Mouse (Mus musculus) hindbrain, postnatal 0 days (tissue): ENCODE results near the gene Usp46. TPM values are rescaled to one million over a fixed set of nuclear protein-coding genes. Genes with fewer than 3 reads are reported as not detected.

ENCODE experiments used
- ATAC-seq: fragments of 200-750 bp; cut with Nextera tagmentation; 2 replicates; pipeline ENCODE4 v1.8.0; 2017; ENCODE audit warnings: mild to moderate bottlenecking, moderate TSS enrichment, moderate library complexity
- DNase-seq: peaks from one replicate; pipeline ENCODE4 v3.0.0-alpha.2; 2015; ENCODE audit warnings: low spot score
- H3K27ac ChIP-seq: fragments of 300-500 bp; sonication (generic); 2 replicates; pipeline ENCODE4 v1.5.1; 2014; ENCODE audit warnings: mild to moderate bottlenecking
- H3K27me3 ChIP-seq: fragments of 300-500 bp; sonication (generic); 2 replicates; pipeline ENCODE4 v1.6.1; 2014; ENCODE audit warnings: low read length, mixed read lengths; ENCODE audit not compliant: insufficient read depth
- H3K36me3 ChIP-seq: fragments of 300-500 bp; sonication (generic); 2 replicates; pipeline ENCODE4 v1.6.1; 2014; ENCODE audit warnings: low read length, mixed read lengths; ENCODE audit not compliant: insufficient read depth
- H3K4me1 ChIP-seq: fragments of 300-500 bp; sonication (generic); 2 replicates; pipeline ENCODE4 v1.6.1; 2014; ENCODE audit warnings: antibody characterized with exemption, low read length, mixed read lengths; ENCODE audit not compliant: insufficient read depth
- H3K4me2 ChIP-seq: fragments of 300-500 bp; sonication (generic); 2 replicates; pipeline ENCODE4 v1.6.1; 2014; ENCODE audit warnings: low read depth, mild to moderate bottlenecking, low read length, moderate library complexity, mixed read lengths
- H3K4me3 ChIP-seq: fragments of 300-500 bp; sonication (generic); 2 replicates; pipeline ENCODE4 v1.5.1; 2014; ENCODE audit warnings: low read length
- H3K9ac ChIP-seq: fragments of 300-500 bp; sonication (generic); replicated peaks from 2 replicates; pipeline ENCODE4 v1.6.1; 2014; ENCODE audit warnings: mild to moderate bottlenecking, low read length, moderate library complexity, mixed read lengths
- H3K9me3 ChIP-seq: fragments of 300-500 bp; sonication (generic); 2 replicates; pipeline ENCODE4 v1.6.1; 2016; ENCODE audit warnings: low read length, mixed read lengths
- CTCF ChIP-seq: IDR thresholded peaks from 2 replicates; pipeline ENCODE4 v1.5.1; 2016; ENCODE audit warnings: antibody characterized with exemption, control low read depth, low read depth
- WGBS: fragments of 180-500 bp; shearing (Covaris S2); extraction: QIAGEN DNeasy Blood & Tissue Kit; methylation state at CpG from one replicate; pipeline ENCODE4 v1.1.7; 2014; 5-methylcytosine and 5-hydroxymethylcytosine counted together
- polyA plus RNA-seq: library from polyadenylated mRNA; unstranded; fragments of >200 nt; fragmentation: Nextera tagmentation; extraction: Ambion mirVana; gene quantifications from 2 replicates; pipeline ENCODE4 v1.2.1, GENCODE M21; 2015
- total RNA-seq: library from RNA; depleted of rRNA; stranded (reverse); fragments of >200 nt; gene quantifications from 2 replicates; pipeline ENCODE4 v1.2.3, GENCODE M21; 2014; rRNA removed

Gene Usp46
- 52.7 and 65.4 TPM in 2 replicates for total RNA-seq
- polyA plus RNA-seq: 39.1 and 40.5 TPM in 2 replicates

- peak; percentile 84 for DNase-seq
- Histone ChIP-seq H3K9me3 (no peaks in the 10 kb centered on the region), H3K9ac (peak within 1 kb of the TSS; percentile 98), H3K27ac (peak within 1 kb of the TSS; percentile 93), H3K4me2 (peak within 1 kb of the TSS; percentile 91), H3K4me3 (peak within 1 kb of the TSS; percentile 74), H3K36me3 (no peaks in the 10 kb centered on the region), H3K27me3 (no peaks in the 10 kb centered on the region), H3K4me1 (peaks cover 26% of the 10 kb centered on the region)
- WGBS: under 1% methylated on average over 72 of the region's 89 CpGs
- ATAC-seq: peak; percentile 91
- TF ChIP-seq CTCF: no peak
Measured at GRCm38 (mm10) chr5:74067831-74068713, at the start of gene Usp46. Usp46 (minus strand) TSS chr5:74068431.

- no peak for DNase-seq
Measured at GRCm38 (mm10) chr5:74113961-74114689, 45.9 kb upstream of the Usp46 start.

GRCm38 (mm10) chr5:74105445-74105844, 37.2 kb upstream of the Usp46 start:
- H3K27me3 ChIP-seq: no peaks in the 10 kb centered on the region
- no peaks in the 10 kb centered on the region for H3K9me3 ChIP-seq
- ATAC-seq (no peak), DNase-seq (no peak)
- no peak overlapping the region for H3K4me3 ChIP-seq
- H3K4me2 ChIP-seq: no peak overlapping the region
- 81% methylated on average over 7 of the region's 7 CpGs for WGBS
- no peak overlapping the region for H3K27ac ChIP-seq
- no peaks in the 10 kb centered on the region for H3K4me1 ChIP-seq
- no peaks in the 10 kb centered on the region for H3K36me3 ChIP-seq
- no peak for TF ChIP-seq CTCF
- H3K9ac ChIP-seq: no peak overlapping the region

More at GRCm38 (mm10) chr5:74113961-74114689, 45.9 kb upstream of the Usp46 start:
- Histone ChIP-seq H3K9me3 (no peaks in the 10 kb centered on the region), H3K9ac (no peak overlapping the region), H3K27ac (no peak overlapping the region), H3K4me3 (no peak overlapping the region), H3K36me3 (no peaks in the 10 kb centered on the region), H3K4me1 (no peaks in the 10 kb centered on the region), H3K27me3 (no peaks in the 10 kb centered on the region), H3K4me2 (no peak overlapping the region)
- no peak for TF ChIP-seq CTCF
- 71% methylated on average over 7 of the region's 7 CpGs for WGBS
- no peak for ATAC-seq

- Histone ChIP-seq H3K27ac (no peak overlapping the region), H3K27me3 (no peaks in the 10 kb centered on the region), H3K9ac (no peak overlapping the region), H3K4me1 (no peaks in the 10 kb centered on the region), H3K9me3 (no peaks in the 10 kb centered on the region), H3K4me2 (no peak overlapping the region), H3K4me3 (no peak overlapping the region), H3K36me3 (no peaks in the 10 kb centered on the region)
- DNase-seq (no peak), ATAC-seq (no peak)
- WGBS: 87% methylated on average over 6 of the region's 6 CpGs
- TF ChIP-seq CTCF: no peak
Measured at GRCm38 (mm10) chr5:74101761-74102160, 33.5 kb upstream of the Usp46 start.

GRCm38 (mm10) chr5:74099046-74099445, 30.8 kb upstream of the Usp46 start:
- Histone ChIP-seq H3K9ac (no peak overlapping the region), H3K27ac (no peak overlapping the region), H3K27me3 (no peaks in the 10 kb centered on the region), H3K36me3 (no peaks in the 10 kb centered on the region), H3K4me1 (peaks cover 5% of the 10 kb centered on the region), H3K4me3 (no peak overlapping the region), H3K4me2 (no peak overlapping the region), H3K9me3 (no peaks in the 10 kb centered on the region)
- 85% methylated on average over 10 of the region's 10 CpGs for WGBS
- DNase-seq (no peak), ATAC-seq (no peak)
- TF ChIP-seq CTCF: no peak

GRCm38 (mm10) chr5:74097854-74098220, 29.6 kb upstream of the Usp46 start:
- no peak overlapping the region for H3K9ac ChIP-seq
- ATAC-seq (no peak), DNase-seq (no peak)
- H3K27ac ChIP-seq: no peak overlapping the region
- WGBS: 85% methylated on average over 10 of the region's 10 CpGs
- H3K4me2 ChIP-seq: no peak overlapping the region
- H3K36me3 ChIP-seq: no peaks in the 10 kb centered on the region
- peaks cover 5% of the 10 kb centered on the region for H3K4me1 ChIP-seq
- no peaks in the 10 kb centered on the region for H3K9me3 ChIP-seq
- TF ChIP-seq CTCF: no peak
- H3K27me3 ChIP-seq: no peaks in the 10 kb centered on the region
- no peak overlapping the region for H3K4me3 ChIP-seq
